Mouse (Mus musculus) cerebellum, postnatal 14 days (tissue): ENCODE data around the gene Pde7b.
"Not testable (repeated sequence)": the region's sequence is repeated elsewhere in the genome, so short reads cannot be mapped to it uniquely, and the experiment has no call there.

Experiments
- DNase-seq, 2 experiments: peaks; one replicate each; pipeline ENCODE4 v3.0.0; 2021; ENCODE audit warnings: mixed read lengths in 2 of 2

Pde7b gene

GRCm38 (mm10) chr10:20543121-20543520, 181.8 kb downstream of the Pde7b start:
- DNase-seq = no peak

GRCm38 (mm10) chr10:20533811-20534210, 191.1 kb downstream of the Pde7b start:
- no peak for DNase-seq

GRCm38 (mm10) chr10:20531921-20532320, 193.0 kb downstream of the Pde7b start:
- no peak for DNase-seq

- DNase-seq = no peak
These were observed 196.1 kb downstream of the Pde7b start for GRCm38 (mm10) chr10:20528544-20529411.

- DNase-seq = no peak
These were observed 197.1 kb downstream of the Pde7b start for GRCm38 (mm10) chr10:20527737-20528136.

- no peak for DNase-seq
These were observed 206.4 kb downstream of the Pde7b start for GRCm38 (mm10) chr10:20518529-20518889.

GRCm38 (mm10) chr10:20517756-20518528, 206.9 kb downstream of the Pde7b start:
- not testable (repeated sequence) for DNase-seq

- no peak for DNase-seq
These were observed 211.0 kb downstream of the Pde7b start for GRCm38 (mm10) chr10:20513891-20514290.

- DNase-seq = no peak
These were observed 211.4 kb downstream of the Pde7b start for GRCm38 (mm10) chr10:20513461-20513860.

GRCm38 (mm10) chr10:20509819-20510218, 215.1 kb downstream of the Pde7b start:
- DNase-seq = no peak

GRCm38 (mm10) chr10:20508497-20508896, 216.4 kb downstream of the Pde7b start:
- no peak for DNase-seq

- DNase-seq = no peak
These were observed 217.0 kb downstream of the Pde7b start for GRCm38 (mm10) chr10:20507732-20508412.

GRCm38 (mm10) chr10:20507069-20507468, 217.8 kb downstream of the Pde7b start:
- DNase-seq = no peak

GRCm38 (mm10) chr10:20505454-20505853, 219.4 kb downstream of the Pde7b start:
- no peak for DNase-seq

GRCm38 (mm10) chr10:20504800-20505199, 220.1 kb downstream of the Pde7b start:
- DNase-seq = no peak

GRCm38 (mm10) chr10:20503265-20504025, 221.4 kb downstream of the Pde7b start:
- no peak for DNase-seq

- DNase-seq = no peak
These were observed 223.7 kb downstream of the Pde7b start for GRCm38 (mm10) chr10:20501221-20501620.

GRCm38 (mm10) chr10:20495051-20495450, 229.8 kb downstream of the Pde7b start:
- DNase-seq = no peak

- no peak for DNase-seq
These were observed 230.9 kb downstream of the Pde7b start for GRCm38 (mm10) chr10:20493826-20494455.

- no peak for DNase-seq
These were observed 232.5 kb downstream of the Pde7b start for GRCm38 (mm10) chr10:20492216-20492964.

- DNase-seq = no peak
These were observed 234.1 kb downstream of the Pde7b start for GRCm38 (mm10) chr10:20490775-20491174.
